Mouse (Mus musculus): ENCODE measurements around the gene Tbc1d12.
A peak's percentile ranks its signal among the peaks of the same experiment; 100 is the strongest.
"Not testable (repeated sequence)": the region's sequence is repeated elsewhere in the genome, so short reads cannot be mapped to it uniquely, and the experiment has no call there.

Gene Tbc1d12

DNA sequence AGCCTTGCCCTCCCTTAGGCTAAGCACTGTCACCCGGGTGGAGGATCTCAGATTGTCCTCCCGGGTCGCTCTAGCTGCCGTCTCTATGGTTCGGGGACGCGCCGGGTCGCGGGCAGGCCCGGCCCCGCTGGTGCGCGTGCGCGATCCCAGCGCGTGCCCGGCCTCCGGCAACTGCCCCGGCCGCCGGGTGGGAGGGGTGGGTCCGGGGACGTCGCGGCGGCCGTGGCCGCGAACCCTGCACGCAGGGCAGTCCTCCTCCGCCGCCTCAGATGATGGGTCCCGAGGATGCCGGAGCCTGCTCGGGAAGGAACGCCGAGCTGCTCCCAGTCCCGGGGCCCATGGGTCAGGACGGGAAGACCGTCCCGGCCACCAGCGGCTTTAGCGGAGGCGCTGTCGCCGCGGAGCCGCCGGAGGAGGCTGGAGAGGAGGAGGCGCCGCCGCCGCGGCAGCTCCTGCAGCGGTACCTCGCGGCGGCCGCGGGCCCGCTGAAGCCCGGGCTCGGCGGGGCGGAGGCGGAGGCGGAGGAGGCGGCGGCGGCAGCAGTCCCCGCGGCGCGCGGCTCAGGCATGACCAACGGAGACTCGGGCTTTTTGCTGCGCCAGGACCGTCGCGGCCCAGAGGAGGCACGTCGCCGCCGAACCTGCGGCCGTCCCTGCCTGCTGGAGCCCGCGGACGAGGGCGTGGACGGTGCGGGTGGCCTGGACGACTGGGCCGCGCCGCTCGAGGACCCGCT lies at the start of gene Tbc1d12:
Gene Tbc1d12 (plus strand): TSS at position 142 of the 733 bp plus-strand sequence.
- DNase-seq, result peak; percentile 89

DNA sequence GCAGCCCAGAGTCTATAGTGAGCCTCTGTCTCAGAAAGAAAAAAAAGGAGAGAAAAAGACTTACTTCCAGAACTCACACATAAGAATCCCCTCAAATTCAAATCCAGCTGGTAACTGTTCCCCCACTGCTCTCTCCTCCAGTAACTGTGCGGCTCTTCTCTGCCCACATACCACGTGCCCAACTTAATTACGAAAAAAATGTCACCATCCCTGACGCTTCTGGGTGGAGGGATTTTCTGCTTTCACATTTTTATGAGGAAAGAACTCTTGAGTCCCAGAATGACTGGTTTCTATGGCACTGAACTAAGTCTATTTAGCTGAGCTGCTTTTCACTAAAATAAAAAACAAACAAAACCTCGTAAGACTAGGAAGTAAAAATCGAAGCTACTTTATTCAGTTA lies 48.6 kb upstream of the Tbc1d12 start:
- no peak for DNase-seq

DNA sequence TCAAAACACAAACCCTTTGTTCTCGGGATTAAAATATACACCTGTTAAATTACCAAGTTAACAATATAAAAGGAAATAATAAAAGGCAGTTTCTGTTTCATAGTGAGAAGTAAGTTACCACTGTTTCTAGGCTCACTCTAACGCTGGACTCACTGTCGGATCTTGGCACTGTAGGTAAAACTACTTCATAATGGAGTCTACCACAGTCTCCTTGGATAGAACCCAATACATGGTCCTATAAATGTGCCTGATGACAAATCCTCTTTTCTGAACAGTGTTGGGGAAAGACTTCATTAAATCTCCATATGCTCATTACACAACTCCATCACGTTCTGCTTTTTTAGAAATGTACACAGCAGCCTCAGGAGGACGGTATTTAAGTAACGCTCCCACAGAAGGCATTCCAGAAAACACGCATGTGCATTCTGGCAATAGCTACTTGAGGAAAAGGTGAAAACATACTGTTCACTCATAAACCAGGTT lies 42.8 kb upstream of the Tbc1d12 start:
- no peak for DNase-seq

- no peak for DNase-seq
Observed at GRCm38 (mm10) chr19:38796546-38796945, 39.8 kb upstream of the Tbc1d12 start.

DNA sequence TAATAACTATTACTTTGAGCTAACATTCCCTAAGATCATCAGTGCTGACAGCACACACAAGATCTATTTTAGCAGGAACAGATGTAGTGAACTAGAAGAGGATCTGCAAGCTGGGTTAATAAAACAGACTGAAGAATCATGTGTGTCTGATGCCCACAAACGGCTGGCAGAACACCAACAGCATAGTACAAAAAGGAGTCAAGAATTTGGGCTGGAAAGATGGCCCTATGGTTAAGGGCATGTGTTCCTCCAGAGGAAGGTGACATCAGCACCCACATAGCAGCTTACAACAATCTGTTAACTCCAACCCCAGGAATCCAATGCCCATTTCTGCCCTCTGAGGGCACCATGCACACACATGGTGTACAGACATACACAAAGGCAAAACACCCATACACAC lies 38.1 kb upstream of the Tbc1d12 start:
- DNase-seq, result no peak

GRCm38 (mm10) chr19:38798801-38799200 lies 37.6 kb upstream of the Tbc1d12 start:
- DNase-seq, result no peak

GRCm38 (mm10) chr19:38818191-38818590 lies 18.2 kb upstream of the Tbc1d12 start:
- no peak for DNase-seq

GRCm38 (mm10) chr19:38818766-38819426 lies 17.5 kb upstream of the Tbc1d12 start, which contains the start of gene Noc3l:
Gene Noc3l (minus strand): TSS chr19:38819237.
- DNase-seq, result peak; percentile 94

- DNase-seq, result no peak
Observed at GRCm38 (mm10) chr19:38819427-38819802, 17.0 kb upstream of the Tbc1d12 start.

GRCm38 (mm10) chr19:38820186-38820804 lies 16.1 kb upstream of the Tbc1d12 start:
- DNase-seq, result no peak

DNA sequence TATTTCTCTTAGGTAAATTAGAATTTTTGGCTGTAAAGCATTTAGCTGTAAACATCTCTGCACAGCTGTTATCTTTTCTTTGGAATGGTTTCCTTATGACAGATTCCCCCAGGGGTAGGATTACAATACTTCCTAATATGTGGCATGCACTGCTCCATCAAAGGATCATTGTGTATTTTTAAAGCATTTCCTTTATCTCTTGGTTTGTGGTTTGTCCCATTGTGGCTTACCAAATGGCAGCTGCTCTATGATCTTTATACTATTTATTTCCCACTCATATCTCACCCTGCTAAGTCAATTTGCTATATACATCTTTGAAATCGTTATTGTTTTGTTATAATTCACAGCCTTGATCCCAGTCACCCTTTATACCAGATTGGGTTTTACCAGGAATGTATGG lies 3.2 kb upstream of the Tbc1d12 start:
- no peak for DNase-seq

- DNase-seq, result peak; percentile 4
Observed at GRCm38 (mm10) chr19:38836084-38836437, 318 bp upstream of the Tbc1d12 start.

DNA sequence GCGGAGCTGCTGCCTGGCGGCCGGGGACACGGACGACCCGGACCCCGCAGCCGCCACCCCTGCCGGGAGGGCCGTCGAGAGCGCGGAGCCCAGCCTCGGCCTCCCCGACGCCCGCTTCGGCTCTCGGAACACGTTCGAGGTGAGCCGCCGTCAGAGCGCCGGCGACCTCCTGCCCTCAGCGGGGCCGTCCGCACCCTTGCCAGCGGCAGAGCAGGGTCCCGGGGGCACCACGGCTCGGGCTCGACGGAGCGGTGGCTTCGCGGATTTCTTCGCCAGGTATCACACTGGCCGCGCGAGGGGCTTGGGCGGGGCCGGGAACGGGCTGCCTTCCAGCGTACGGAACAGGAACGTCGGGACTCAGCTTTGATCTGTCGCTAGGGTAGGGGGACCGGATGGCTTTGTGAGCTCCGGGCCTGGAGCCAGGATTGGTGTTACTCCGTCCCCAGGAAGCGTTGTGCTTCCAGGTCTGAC lies 827 bp downstream of the Tbc1d12 start:
- peak; percentile 37 for DNase-seq

GRCm38 (mm10) chr19:38844817-38845216 lies 8.4 kb downstream of the Tbc1d12 start:
- no peak for DNase-seq

GRCm38 (mm10) chr19:38846373-38846772 lies 10.0 kb downstream of the Tbc1d12 start:
- DNase-seq, result no peak

- DNase-seq, result no peak
Observed at GRCm38 (mm10) chr19:38858224-38858623, 21.8 kb downstream of the Tbc1d12 start.

- no peak for DNase-seq
Observed at GRCm38 (mm10) chr19:38862523-38862922, 26.1 kb downstream of the Tbc1d12 start.

DNA sequence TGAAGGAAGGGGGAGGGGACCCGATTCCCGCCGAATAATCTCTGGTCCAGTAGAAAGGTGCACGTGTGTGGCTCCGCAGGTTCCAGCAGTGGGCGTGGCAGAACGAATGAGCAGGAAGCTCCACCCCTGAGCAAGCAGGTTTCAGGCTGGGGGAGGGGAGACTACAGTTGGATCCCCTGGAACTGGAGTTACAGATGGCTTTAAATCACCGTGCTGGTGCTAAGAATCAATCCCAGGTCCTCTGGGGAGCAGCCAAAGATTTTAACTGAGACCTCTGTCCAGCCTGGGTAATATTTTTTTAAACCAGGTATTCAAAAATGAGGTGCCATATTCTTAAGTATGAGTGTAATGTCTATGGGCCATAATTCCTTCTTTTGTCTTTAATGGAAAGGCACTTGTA lies 38.4 kb downstream of the Tbc1d12 start:
- not testable (repeated sequence) for DNase-seq

- DNase-seq, result no peak
Observed at GRCm38 (mm10) chr19:38880300-38880699, 43.9 kb downstream of the Tbc1d12 start.

DNA sequence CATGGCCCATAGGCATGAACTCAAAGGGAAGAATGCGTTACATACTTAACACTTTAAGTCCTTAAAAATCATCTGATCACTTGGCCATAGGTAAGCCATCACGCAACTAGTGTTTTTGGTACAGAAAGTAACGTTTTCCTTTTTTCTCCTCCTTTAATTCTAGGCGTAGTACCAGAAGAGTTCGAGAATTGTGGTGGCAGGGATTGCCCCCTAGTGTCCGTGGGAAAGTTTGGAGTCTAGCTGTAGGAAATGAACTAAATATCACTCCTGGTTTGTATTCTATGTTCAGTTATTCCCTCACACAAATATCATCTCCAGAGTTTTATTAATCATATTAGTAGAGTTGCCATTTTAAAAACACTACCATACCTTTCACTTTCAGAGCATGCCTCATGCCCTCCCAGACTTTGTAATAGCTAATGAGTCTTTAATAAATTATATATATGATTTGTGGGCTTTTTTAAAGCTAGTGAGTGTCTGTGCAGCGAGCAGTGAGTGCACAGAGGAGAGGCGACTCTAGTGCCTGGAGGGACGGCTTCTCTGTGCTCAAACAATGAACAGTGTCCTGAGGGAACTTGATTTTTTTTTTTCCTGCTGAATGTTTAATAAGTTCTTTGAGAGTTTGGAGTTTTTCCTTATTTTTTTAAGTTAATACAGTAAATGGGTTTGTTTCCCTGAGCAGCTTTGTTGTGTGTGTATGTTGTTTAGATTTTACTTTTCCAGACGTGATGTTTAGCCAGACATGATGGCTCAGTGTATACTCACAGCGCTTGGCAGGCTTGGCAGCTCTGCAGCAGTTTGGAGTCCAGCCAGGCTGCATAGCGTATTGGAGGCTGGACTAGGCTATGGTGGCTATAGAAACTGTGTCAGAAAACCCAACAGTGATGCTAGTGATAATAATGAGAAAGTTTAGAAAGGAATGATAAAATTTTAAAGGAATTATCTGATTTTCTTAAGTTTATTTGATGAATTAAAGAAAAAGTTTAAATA lies 65.1 kb downstream of the Tbc1d12 start:
- no peak for DNase-seq

DNA sequence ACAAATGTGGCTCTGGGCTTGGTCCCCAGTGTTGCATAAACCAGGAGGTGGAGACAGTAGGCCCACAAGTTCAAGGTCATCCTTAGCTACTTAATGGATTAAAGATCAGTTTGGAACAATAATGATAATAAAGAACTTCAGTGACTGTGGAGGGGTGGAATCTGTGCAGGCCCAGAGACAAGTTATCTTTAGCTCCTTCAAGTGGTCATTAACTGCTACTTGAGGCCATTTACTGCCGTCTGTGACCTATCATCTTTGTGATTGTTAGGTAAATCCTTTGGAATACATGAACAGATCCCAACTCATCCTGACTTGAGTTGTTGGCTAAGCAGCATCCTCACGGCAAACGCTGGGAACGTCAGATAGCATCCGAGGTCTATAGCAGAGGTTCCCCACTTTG lies 66.1 kb downstream of the Tbc1d12 start:
- no peak for DNase-seq

- DNase-seq, result no peak
Observed at GRCm38 (mm10) chr19:38913786-38914185, 77.4 kb downstream of the Tbc1d12 start.

GRCm38 (mm10) chr19:38914926-38915325 lies 78.5 kb downstream of the Tbc1d12 start:
- no peak for DNase-seq
